Mouse (Mus musculus) embryo, embryonic 10.5 days (tissue): ENCODE measurements around the gene Mcf2l.

Experiments
- DNase-seq: peaks from one replicate; pipeline ENCODE4 v3.0.0-alpha.2; 2015; ENCODE audit warnings: low spot score

Gene Mcf2l

GRCm38 (mm10) chr8:12873357-12874046 lies at the start of gene Mcf2l:
Mcf2l (plus strand) TSS chr8:12873806.
- DNase-seq, result peak; percentile 93

GRCm38 (mm10) chr8:12824562-12824961 lies 49.0 kb upstream of the Mcf2l start:
- DNase-seq, result no peak

- no peak for DNase-seq
Measured at GRCm38 (mm10) chr8:12825236-12825635, 48.4 kb upstream of the Mcf2l start.

GRCm38 (mm10) chr8:12825686-12826237 lies 47.8 kb upstream of the Mcf2l start:
- no peak for DNase-seq

GRCm38 (mm10) chr8:12827124-12827523 lies 46.5 kb upstream of the Mcf2l start:
- no peak for DNase-seq

- DNase-seq, result no peak
Measured at GRCm38 (mm10) chr8:12828298-12828697, 45.3 kb upstream of the Mcf2l start.

GRCm38 (mm10) chr8:12829381-12829780 lies 44.2 kb upstream of the Mcf2l start:
- no peak for DNase-seq

GRCm38 (mm10) chr8:12831659-12832589 lies 41.7 kb upstream of the Mcf2l start:
- peak; percentile 75 for DNase-seq

- no peak for DNase-seq
Measured at GRCm38 (mm10) chr8:12833616-12834015, 40.0 kb upstream of the Mcf2l start.

- no peak for DNase-seq
Measured at GRCm38 (mm10) chr8:12840834-12841233, 32.8 kb upstream of the Mcf2l start.

- DNase-seq, result no peak
Measured at GRCm38 (mm10) chr8:12842342-12842995, 31.1 kb upstream of the Mcf2l start.

GRCm38 (mm10) chr8:12844347-12844950 lies 29.2 kb upstream of the Mcf2l start:
- DNase-seq, result no peak

GRCm38 (mm10) chr8:12846447-12846846 lies 27.2 kb upstream of the Mcf2l start:
- DNase-seq, result no peak

- DNase-seq, result no peak
Measured at GRCm38 (mm10) chr8:12851241-12851640, 22.4 kb upstream of the Mcf2l start.

GRCm38 (mm10) chr8:12856038-12856437 lies 17.6 kb upstream of the Mcf2l start:
- no peak for DNase-seq

- DNase-seq, result no peak
Measured at GRCm38 (mm10) chr8:12863061-12863460, 10.5 kb upstream of the Mcf2l start.

GRCm38 (mm10) chr8:12863608-12864007 lies 10.0 kb upstream of the Mcf2l start:
- DNase-seq, result no peak

GRCm38 (mm10) chr8:12865790-12866189 lies 7.8 kb upstream of the Mcf2l start:
- DNase-seq, result no peak

GRCm38 (mm10) chr8:12869661-12870060 lies 3.9 kb upstream of the Mcf2l start:
- DNase-seq, result no peak

GRCm38 (mm10) chr8:12870656-12871055 lies 3.0 kb upstream of the Mcf2l start:
- no peak for DNase-seq

GRCm38 (mm10) chr8:12871461-12871860 lies 2.1 kb upstream of the Mcf2l start:
- peak; percentile 69 for DNase-seq

GRCm38 (mm10) chr8:12872983-12873356 lies 636 bp upstream of the Mcf2l start:
- peak; percentile 40 for DNase-seq
